Mouse (Mus musculus) G1E (cell line): Measurements from ENCODE around the gene Tyw1.

ENCODE experiments used
- CTCF ChIP-seq: IDR thresholded peaks from 2 replicates; pipeline ENCODE4 v1.5.1; 2012; ENCODE audit warnings: low read depth, low read length, inconsistent platforms, mixed read lengths
- GATA1 ChIP-seq: IDR thresholded peaks from 2 replicates; pipeline ENCODE4 v1.6.1; 2012; ENCODE audit warnings: borderline replicate concordance, low read length, inconsistent platforms, mixed read lengths
- TAL1 ChIP-seq: conservative IDR thresholded peaks from 2 replicates; pipeline ENCODE4 v1.6.1; 2012; ENCODE audit warnings: low read depth, low read length, inconsistent platforms, mixed read lengths

DNA sequence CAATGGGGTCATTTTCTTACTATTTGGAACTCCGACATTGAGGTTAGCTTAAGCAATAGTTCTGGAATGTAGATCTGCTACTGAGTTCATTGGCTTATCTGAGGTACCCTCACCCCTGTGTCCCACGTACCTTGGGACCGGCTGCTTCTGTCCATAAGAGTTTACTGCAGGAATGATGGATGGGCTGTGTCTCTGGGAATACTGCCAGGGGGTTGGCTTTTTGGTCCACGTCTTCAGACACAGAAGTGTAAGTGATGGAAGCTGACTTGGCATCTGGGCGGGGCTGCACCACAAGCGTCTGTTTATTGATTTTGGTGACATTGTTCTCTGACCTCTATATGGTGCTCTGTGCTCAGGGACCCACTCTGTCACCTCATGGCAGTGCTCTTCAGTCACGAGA lies 55.4 kb downstream of the Tyw1 start:
- TF ChIP-seq CTCF (no peak), TAL1 (no peak), GATA1 (no peak)
